Mouse (Mus musculus) cerebellum, adult 2 months (tissue): ENCODE measurements around the gene Prkg2. TPM values are rescaled to one million over a fixed set of nuclear protein-coding genes. Genes with fewer than 3 reads are reported as not detected.

Source experiments
- DNase-seq, 2 experiments: peaks; one replicate each; pipeline ENCODE4 v3.0.0; 2021
- H3K27ac ChIP-seq: fragments of 200-500 bp; 2 replicates; pipeline ENCODE4 v1.5.1; 2012; ENCODE audit warnings: low read length, control low read depth, inconsistent platforms; ENCODE audit not compliant: insufficient read depth
- H3K27me3 ChIP-seq: fragments of 200-500 bp; 2 replicates; pipeline ENCODE4 v1.6.1; 2012; ENCODE audit warnings: inconsistent platforms, mild to moderate bottlenecking, low read length, moderate library complexity; ENCODE audit not compliant: control insufficient read depth, insufficient read depth
- H3K4me1 ChIP-seq: fragments of 200-500 bp; 2 replicates; pipeline ENCODE4 v1.6.1; 2011; ENCODE audit warnings: low read length; ENCODE audit not compliant: control insufficient read depth, insufficient read depth
- H3K4me3 ChIP-seq: fragments of 200-500 bp; replicated peaks from 2 replicates; pipeline ENCODE3; 2011; ENCODE audit warnings: mild to moderate bottlenecking, low read depth, low read length, control low read depth; ENCODE audit not compliant: insufficient read depth
- CTCF ChIP-seq: fragments of 200-500 bp; IDR thresholded peaks from 2 replicates; pipeline ENCODE4 v1.5.1; 2011; ENCODE audit warnings: low read depth, mild to moderate bottlenecking, control low read depth, low read length, moderate library complexity, borderline replicate concordance; ENCODE audit not compliant: insufficient read depth
- POLR2A ChIP-seq: fragments of 200-500 bp; IDR thresholded peaks from 2 replicates; pipeline ENCODE4 v1.6.1; 2011; ENCODE audit warnings: low read length, control low read depth, borderline replicate concordance; ENCODE audit not compliant: insufficient read depth
- WGBS: fragments of 180-500 bp; shearing (Covaris S2); methylation state at CpG from one replicate; pipeline ENCODE4 v1.1.7; 2018; 5-methylcytosine and 5-hydroxymethylcytosine counted together
- polyA plus RNA-seq: library from polyadenylated mRNA; depleted of rRNA; stranded (reverse); fragments of >200 nt; gene quantifications from 2 replicates; pipeline ENCODE4 v1.2.3, GENCODE M21; 2012

Gene Prkg2
- polyA plus RNA-seq, 1 experiment, result 1.5 TPM

DNA sequence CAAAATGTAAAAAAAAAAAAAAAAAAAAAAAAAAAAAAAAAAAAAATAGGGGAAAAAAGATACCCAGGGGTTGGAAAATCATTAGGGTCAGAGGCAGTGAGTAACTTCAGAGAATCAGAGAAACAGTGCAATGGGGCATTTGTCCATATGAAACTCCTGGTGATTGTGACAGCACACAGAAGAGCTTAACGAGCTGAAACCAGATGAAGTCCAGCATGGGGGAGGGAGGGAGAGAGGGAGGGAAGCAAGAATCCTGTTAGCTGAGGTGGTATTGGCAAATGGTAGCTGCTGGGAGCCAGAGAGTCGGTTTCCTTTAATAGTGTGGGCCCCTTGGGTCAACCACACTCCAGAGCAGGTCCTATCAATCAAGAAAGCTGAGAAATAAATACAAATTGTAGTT is 100.5 kb downstream of the Prkg2 start:
- no peak overlapping the region for H3K4me3 ChIP-seq
- no peak for DNase-seq
- H3K27me3 ChIP-seq, result no peaks in the 10 kb centered on the region
- TF ChIP-seq POLR2A (no peak), CTCF (no peak)
- no peak overlapping the region for H3K27ac ChIP-seq
- 24% methylated on average over 2 of the region's 2 CpGs for WGBS
- H3K4me1 ChIP-seq, result no peaks in the 10 kb centered on the region

DNA sequence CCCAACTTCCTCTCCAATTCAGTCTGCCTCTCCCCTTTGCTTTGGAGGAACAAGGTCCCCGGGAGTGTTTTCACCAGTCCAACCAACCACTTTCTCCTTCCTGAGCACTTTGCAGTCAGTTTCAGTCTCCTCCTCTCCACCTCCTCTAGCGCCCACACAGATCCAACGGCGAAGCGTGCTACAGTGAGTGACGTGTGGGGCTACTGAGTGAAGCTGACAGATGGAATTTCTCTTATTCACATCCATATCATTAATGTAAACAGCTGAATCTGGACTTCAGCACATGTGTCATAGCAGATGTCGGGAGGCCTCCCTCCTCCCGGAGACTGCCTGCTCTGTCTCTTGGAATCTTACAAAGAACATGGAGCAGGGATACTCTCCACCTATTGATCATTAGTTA is 101.2 kb downstream of the Prkg2 start:
- H3K4me1 ChIP-seq, result no peaks in the 10 kb centered on the region
- DNase-seq, result no peak
- TF ChIP-seq CTCF (no peak), POLR2A (no peak)
- no peak overlapping the region for H3K27ac ChIP-seq
- H3K4me3 ChIP-seq, result no peak overlapping the region
- H3K27me3 ChIP-seq, result no peaks in the 10 kb centered on the region
- WGBS, result 54% methylated on average over 8 of the region's 8 CpGs

DNA sequence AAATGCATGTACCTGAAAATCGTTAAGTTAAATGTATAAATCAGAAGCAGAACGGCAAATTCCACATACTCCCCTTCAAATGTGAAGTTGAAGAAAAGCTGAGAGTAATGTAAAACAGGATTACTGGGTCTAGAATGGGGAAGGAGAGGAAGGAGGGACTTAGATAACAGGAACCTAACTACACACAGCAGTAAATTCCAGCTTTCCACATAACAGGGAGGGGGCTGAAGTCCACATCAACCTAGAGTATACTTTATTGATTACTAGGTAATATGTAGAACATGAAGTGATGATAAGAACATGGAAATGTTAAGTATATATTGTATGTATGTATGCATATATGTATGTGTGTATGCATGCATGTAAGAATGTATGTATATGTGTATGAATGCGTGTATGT is 114.2 kb downstream of the Prkg2 start:
- H3K4me3 ChIP-seq, result no peak overlapping the region
- no peak for DNase-seq
- 95% methylated on average over 3 of the region's 3 CpGs for WGBS
- no peak overlapping the region for H3K27ac ChIP-seq
- H3K27me3 ChIP-seq, result no peaks in the 10 kb centered on the region
- no peak for TF ChIP-seq CTCF
- TF ChIP-seq POLR2A, result no peak
- no peaks in the 10 kb centered on the region for H3K4me1 ChIP-seq

DNA sequence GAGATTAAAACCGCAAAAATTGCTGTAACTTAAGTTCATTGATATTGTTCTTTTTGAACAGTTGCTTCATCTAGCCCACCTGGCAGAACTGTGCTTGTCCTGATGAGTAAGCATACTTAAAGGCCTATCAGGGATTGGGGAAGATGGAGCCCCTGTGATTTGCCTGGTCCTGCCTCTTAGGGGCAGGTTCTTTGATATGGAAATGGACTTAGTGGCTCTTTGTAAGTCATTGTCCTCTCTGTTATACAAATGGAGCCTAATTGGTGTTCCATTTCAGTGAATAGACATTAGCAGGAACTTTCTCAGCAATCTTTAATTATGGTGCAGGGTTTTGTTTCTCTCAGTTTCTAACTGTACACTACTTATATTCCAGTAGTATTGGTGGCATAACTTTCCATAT is 115.5 kb downstream of the Prkg2 start:
- H3K4me3 ChIP-seq, result no peak overlapping the region
- no peak overlapping the region for H3K27ac ChIP-seq
- no peak for DNase-seq
- WGBS, result 72% methylated on average over 1 of the region's 1 CpGs
- no peak for TF ChIP-seq POLR2A
- TF ChIP-seq CTCF, result no peak
- no peaks in the 10 kb centered on the region for H3K4me1 ChIP-seq
- H3K27me3 ChIP-seq, result no peaks in the 10 kb centered on the region

- WGBS, result 89% methylated on average over 5 of the region's 5 CpGs
- DNase-seq, result no peak
- H3K27ac ChIP-seq, result no peak overlapping the region
- no peak for TF ChIP-seq CTCF
- TF ChIP-seq POLR2A, result no peak
- no peaks in the 10 kb centered on the region for H3K4me1 ChIP-seq
- H3K4me3 ChIP-seq, result no peak overlapping the region
- no peaks in the 10 kb centered on the region for H3K27me3 ChIP-seq
Observed at GRCm38 (mm10) chr5:98918716-98919115, 118.4 kb downstream of the Prkg2 start.

DNA sequence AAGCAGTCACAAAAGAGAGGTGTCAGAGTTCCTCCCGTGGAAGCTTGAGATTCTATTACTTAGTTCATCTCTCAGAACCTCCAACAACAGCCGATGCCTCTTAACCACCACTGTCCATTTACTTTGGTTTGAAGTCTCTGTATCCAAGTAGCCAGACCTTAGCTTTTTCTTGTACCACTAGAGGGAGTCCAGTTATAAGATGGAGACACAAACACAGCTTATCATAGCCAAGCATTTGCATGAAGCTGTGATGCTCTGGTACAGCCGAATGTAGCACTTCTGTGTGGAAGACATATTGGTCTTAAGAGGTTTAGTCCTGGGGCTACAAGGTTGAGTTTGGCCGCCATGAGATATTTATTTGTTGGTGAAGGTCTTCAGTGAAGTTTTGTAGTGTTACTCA is 134.8 kb downstream of the Prkg2 start:
- 69% methylated on average over 4 of the region's 4 CpGs for WGBS
- Histone ChIP-seq H3K4me1 (no peaks in the 10 kb centered on the region), H3K4me3 (no peak overlapping the region), H3K27me3 (no peaks in the 10 kb centered on the region), H3K27ac (no peak overlapping the region)
- TF ChIP-seq CTCF (no peak), POLR2A (no peak)
- DNase-seq, result peak in 1 of 2 experiments; percentile 7

- no peak overlapping the region for H3K4me3 ChIP-seq
- no peaks in the 10 kb centered on the region for H3K4me1 ChIP-seq
- H3K27ac ChIP-seq, result no peak overlapping the region
- WGBS, result 21% methylated on average over 5 of the region's 5 CpGs
- TF ChIP-seq POLR2A (no peak), CTCF (no peak)
- no peaks in the 10 kb centered on the region for H3K27me3 ChIP-seq
- DNase-seq, result peak; percentile 53 to 67
Observed at GRCm38 (mm10) chr5:98900926-98901325, 136.2 kb downstream of the Prkg2 start.

DNA sequence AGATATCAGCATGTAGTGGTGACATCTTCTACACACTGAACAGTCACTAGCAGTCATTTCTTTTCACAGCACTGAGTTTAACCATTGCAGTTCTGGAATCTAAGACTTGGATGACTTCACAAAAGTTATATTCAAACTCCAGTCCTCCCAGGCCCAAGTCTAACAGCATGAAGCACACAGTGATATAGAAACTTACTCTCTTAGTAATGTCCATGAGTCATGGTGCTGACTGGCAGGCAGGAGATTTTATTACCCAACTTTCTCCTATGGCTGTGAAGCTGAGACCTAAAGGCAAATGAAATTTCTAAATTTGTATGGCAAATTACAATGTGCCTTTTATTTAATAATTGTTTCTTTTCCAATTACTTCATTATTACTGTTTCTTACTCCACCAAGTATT is 139.2 kb downstream of the Prkg2 start:
- no peak overlapping the region for H3K27ac ChIP-seq
- TF ChIP-seq CTCF (no peak), POLR2A (no peak)
- H3K27me3 ChIP-seq, result no peaks in the 10 kb centered on the region
- H3K4me1 ChIP-seq, result no peaks in the 10 kb centered on the region
- H3K4me3 ChIP-seq, result no peak overlapping the region
- no peak for DNase-seq
